Mouse (Mus musculus) cortical plate, adult 2 months (tissue): ENCODE measurements around the gene Fam83g. TPM values are rescaled to one million over a fixed set of nuclear protein-coding genes. Genes with fewer than 3 reads are reported as not detected.

Experiments used
- H3K27ac ChIP-seq: fragments of 200-500 bp; 2 replicates; pipeline ENCODE4 v1.5.1; 2012; ENCODE audit warnings: low read length, control low read depth, inconsistent platforms; ENCODE audit not compliant: insufficient read depth
- H3K4me1 ChIP-seq: fragments of 200-500 bp; 2 replicates; pipeline ENCODE4 v1.6.1; 2011; ENCODE audit warnings: low read length; ENCODE audit not compliant: control insufficient read depth, insufficient read depth
- H3K4me3 ChIP-seq: fragments of 200-500 bp; 2 replicates; pipeline ENCODE4 v1.5.1; 2011; ENCODE audit warnings: mild to moderate bottlenecking, low read length, control low read depth; ENCODE audit not compliant: insufficient read depth
- CTCF ChIP-seq: fragments of 200-500 bp; IDR thresholded peaks from 2 replicates; pipeline ENCODE4 v1.5.1; 2011; ENCODE audit warnings: mild to moderate bottlenecking, control low read depth, low read length; ENCODE audit not compliant: insufficient read depth; ENCODE audit errors: extremely low read depth
- POLR2A ChIP-seq: fragments of 200-500 bp; IDR thresholded peaks from 2 replicates; pipeline ENCODE4 v1.6.1; 2011; ENCODE audit warnings: mild to moderate bottlenecking, low read length, control low read depth; ENCODE audit not compliant: insufficient read depth; ENCODE audit errors: extremely low read depth
- polyA plus RNA-seq: library from polyadenylated mRNA; depleted of rRNA; stranded (reverse); fragments of >200 nt; gene quantifications from 2 replicates; pipeline ENCODE4 v1.2.3, GENCODE M21; 2012

Gene Fam83g
- polyA plus RNA-seq, 1 experiment, result 0.04 TPM

DNA sequence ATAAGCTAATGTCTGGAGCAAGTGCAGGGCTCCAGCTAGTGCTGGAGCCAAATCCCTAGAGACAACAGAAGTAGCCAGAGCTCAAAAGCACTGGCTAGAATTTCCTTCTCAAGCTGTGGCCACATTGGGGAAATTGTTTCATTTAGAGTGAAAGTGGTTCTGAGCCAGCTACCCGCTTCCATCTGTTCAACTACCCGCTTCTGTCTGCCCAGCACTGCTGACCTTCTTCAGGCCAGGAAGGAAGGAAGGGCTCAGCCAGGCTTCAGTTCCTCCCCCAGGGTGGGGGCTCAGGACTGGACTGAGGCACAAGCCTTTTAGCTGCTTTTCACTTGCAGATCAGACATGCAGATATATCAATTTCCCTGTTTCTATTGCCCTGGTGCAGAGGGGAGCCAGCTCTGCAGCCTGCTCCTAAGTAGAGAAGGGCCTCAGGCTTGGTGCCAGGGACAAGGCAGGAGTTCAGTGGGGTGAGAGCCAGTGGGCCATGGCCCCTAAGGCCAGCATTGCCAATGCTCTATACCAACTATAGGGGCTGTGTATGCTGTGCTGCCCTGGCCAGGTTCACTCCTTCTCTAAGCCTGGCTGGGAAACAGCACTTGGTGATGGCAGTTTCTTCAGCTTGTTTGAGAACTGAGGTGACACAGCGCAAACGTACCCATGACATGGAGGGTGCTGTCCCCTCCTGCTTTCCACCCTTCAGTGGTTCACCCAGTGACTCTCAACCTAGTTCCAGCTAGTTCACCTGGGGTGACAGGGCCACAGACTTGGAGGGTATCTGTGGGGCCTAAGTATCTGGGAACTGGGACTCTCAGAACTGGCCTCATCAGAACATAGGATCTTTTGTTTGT is 24.7 kb upstream of the Fam83g start:
- Histone ChIP-seq H3K4me1 (no peaks in the 10 kb centered on the region), H3K4me3 (no peak overlapping the region), H3K27ac (no peak overlapping the region)
- TF ChIP-seq POLR2A, result no peak
- TF ChIP-seq CTCF, result no peak

DNA sequence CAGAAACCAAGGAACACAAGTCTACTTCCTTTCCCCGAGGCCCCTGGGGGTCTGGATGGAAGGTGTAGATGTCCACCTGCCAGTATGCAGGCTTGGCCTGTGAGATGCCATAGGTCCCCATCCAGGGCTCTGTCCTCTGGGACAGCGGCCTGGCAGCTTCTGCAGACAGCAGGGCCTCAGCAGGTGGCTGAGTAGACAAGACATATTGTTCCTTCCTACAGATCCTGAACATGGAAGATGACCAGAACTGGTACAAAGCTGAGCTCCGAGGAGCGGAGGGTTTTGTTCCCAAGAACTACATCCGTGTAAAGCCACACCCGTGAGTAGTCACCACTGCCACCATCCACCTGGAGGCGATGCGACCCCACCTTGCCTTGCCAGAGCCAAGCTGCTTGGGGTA is 23.9 kb upstream of the Fam83g start:
- Histone ChIP-seq H3K27ac (no peak overlapping the region), H3K4me3 (no peak overlapping the region), H3K4me1 (no peaks in the 10 kb centered on the region)
- TF ChIP-seq POLR2A (no peak), CTCF (no peak)

GRCm38 (mm10) chr11:61660806-61661392 is 23.0 kb upstream of the Fam83g start:
- no peak overlapping the region for H3K27ac ChIP-seq
- no peaks in the 10 kb centered on the region for H3K4me1 ChIP-seq
- no peak for TF ChIP-seq CTCF
- TF ChIP-seq POLR2A, result no peak
- H3K4me3 ChIP-seq, result no peak overlapping the region

- H3K4me1 ChIP-seq, result no peaks in the 10 kb centered on the region
- TF ChIP-seq CTCF (no peak), POLR2A (no peak)
- H3K27ac ChIP-seq, result no peak overlapping the region
- no peak overlapping the region for H3K4me3 ChIP-seq
Measured at GRCm38 (mm10) chr11:61662189-61662588, 21.7 kb upstream of the Fam83g start.

GRCm38 (mm10) chr11:61665401-61665800 is 18.5 kb upstream of the Fam83g start:
- no peak overlapping the region for H3K4me3 ChIP-seq
- TF ChIP-seq CTCF (no peak), POLR2A (no peak)
- no peak overlapping the region for H3K27ac ChIP-seq
- H3K4me1 ChIP-seq, result no peaks in the 10 kb centered on the region

DNA sequence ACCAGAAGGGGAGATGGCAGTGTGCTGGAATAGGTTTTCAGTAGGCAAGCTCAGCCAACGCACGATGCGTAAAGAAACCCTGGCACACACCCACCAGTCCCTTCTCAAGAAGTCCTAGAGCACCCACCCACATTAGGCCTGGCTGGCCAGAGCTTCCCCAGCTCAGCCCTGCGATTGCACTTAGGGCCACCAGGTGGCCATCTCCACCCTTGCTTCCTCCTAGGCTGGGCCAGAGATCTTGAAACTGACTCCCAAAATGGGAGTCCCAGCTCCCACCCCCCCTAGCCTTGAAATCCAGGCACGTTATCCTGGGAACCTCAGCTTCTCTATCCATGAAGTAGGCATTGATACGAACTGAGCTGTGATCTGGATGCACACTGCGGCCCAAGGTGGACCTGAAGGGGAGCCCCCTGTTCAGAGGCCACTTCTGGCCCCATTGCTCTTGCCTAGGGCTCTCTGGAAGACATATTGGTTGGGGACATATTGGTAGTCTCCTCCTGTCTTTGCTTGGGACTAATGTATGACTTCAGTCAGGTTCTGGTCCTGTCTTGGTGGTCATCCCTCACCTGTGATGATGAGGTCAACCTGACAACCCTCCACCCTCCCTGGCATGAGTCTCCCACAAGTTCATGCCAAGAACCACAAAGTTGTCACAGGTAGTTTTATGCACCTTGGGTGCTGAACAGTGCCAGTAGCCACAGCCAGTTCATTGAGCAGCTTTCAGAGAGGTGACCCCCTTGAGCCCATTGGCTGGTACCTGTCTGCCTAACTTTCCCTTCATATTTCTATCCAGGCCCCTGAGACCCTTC is 17.7 kb upstream of the Fam83g start:
- no peak overlapping the region for H3K27ac ChIP-seq
- no peak overlapping the region for H3K4me3 ChIP-seq
- no peaks in the 10 kb centered on the region for H3K4me1 ChIP-seq
- TF ChIP-seq CTCF, result peak; percentile 79
- no peak for TF ChIP-seq POLR2A

DNA sequence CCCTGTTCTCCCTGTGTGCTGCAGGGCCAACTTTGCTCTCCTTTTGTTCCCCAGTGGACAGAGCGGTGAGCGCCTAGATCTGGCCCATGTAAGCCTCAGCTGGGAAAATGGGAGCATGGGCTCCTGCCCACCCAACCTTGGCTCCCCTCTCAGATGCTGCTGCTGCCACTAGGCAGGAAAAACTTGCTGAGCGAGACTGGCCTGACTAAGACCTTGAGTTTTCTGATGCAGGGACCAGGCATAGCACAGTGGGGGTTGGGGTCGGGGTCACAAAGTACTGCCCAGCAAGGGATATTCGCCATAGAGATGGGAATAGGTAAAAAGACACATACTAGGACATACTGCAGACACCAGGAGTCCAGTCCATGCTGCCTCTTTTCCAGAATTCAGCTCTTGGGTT is 16.6 kb upstream of the Fam83g start:
- no peak overlapping the region for H3K27ac ChIP-seq
- no peak overlapping the region for H3K4me3 ChIP-seq
- TF ChIP-seq CTCF (no peak), POLR2A (no peak)
- no peaks in the 10 kb centered on the region for H3K4me1 ChIP-seq

- Histone ChIP-seq H3K4me1 (no peaks in the 10 kb centered on the region), H3K27ac (no peak overlapping the region), H3K4me3 (no peak overlapping the region)
- no peak for TF ChIP-seq CTCF
- TF ChIP-seq POLR2A, result no peak
Measured at GRCm38 (mm10) chr11:61667782-61668181, 16.1 kb upstream of the Fam83g start.
